Mouse (Mus musculus): ENCODE data around the gene Mgst3.

Mgst3 gene

DNA sequence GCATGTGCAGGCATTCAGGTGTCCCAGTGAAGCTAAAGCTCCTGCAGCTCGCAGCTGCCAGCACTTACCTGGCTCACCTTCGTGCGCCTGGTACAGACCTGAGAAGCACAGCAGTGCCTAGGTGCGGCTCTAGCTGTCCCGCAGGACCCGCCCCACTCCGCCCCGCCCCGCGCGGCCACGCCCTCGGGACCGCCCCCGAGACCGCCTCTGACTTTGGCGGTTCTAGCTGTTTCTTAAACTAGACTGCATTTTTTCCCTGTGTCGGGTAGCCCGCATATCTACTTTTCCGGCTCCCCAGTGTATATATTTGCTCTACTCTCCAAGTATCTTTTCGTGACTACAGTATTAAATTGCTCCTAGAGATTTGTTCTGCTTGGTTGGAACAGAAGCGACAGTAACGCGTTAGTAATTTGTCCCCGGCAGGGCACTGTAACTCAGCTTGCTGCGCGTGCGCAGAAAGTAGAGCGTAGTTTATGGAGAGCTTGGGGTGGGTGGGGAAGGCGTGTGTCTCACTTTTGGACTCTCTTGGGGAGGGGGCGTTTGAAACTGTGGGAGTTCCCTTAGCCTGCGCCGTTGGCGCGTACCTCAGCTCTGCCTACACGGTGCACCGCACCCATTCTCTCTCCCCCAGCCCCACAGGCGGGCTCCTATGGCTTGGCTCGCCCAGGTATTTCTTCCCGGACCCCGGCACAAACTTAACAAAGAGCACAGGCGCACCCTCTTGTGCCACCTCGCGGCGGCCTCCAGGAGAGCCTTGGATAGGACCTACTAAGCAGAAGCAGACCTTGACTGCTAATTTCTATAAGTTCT, at the start of gene Mgst3:
Gene Mgst3 (minus strand): TSS at position 159 of the 810 bp plus-strand sequence.
- peak; percentile 94 for DNase-seq (ENCODE audit: low read depth, low spot score)

DNA sequence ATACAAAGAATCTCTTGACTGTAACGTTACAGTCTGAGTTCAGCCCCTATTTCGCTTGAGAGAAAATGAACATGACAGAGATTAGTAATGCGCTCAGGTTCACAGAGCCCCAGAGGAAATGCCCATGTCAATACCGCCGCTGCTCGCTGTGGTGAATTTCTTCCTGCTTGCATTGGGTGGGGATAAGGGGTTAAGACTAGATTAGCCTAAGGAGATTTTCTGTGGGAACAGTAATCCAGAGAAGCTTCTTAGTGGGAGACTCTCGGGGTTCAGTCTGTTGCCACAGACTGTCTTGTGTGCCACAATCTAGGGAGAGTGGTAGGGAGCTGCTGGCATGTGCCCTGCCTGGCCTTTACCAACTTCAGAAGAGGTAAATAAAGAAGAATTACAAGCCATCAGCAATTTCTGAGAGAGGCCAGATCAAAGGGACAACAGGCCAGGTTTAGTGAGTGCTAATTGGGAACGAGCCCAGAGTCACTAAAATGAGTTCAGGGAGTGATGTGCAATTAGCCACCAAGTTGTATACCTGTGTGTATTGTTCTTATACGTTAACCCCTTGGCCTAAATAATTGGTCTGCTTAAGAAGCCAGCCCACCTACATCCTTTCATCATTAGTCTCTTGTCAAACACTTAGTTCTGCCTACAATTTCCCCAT, 44.7 kb upstream of the Mgst3 start:
- no peak for DNase-seq (ENCODE audit: low read depth, low spot score)

GRCm38 (mm10) chr1:167437091-167437490, 43.5 kb upstream of the Mgst3 start:
- no peak for DNase-seq (ENCODE audit: low read depth, low spot score)

DNA sequence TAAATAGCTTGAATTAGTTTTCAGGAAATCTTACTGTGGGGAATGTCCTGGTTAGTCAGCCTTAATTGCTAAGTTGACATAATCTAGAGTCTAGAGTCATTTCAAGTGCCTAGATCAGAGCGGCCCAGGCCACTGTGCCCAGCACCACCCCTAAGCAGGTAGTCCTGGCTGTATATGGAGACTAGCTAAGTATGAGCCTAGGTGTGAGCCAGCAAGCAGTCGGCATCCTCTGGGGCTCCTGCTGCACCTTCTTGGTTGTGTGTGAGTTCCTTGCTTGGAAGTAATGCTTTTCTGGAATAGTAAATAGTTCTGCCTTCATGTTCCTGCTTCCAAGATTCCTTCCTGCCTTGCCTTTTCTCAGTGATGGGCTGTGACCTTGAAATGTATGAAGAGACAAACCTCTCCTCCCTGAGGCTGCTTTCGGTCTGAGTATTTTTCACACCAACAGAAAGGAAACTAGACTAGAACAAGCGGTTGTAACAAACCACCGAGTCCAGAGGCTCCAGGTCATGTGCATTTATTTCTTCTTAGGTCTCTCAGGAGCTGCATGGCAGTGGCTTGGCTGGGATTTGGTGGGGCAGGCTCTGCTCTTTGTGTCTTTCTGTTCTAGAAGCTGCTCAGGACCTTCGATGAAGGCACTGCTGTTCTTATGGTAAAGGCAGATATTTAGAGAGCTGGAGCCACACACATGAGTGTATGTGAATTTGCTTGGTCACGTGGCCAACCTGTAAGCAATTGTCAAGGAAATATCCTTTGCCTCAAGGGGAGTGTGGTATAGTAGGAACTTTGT, 42.7 kb upstream of the Mgst3 start:
- no peak for DNase-seq (ENCODE audit: low read depth, low spot score)

DNA sequence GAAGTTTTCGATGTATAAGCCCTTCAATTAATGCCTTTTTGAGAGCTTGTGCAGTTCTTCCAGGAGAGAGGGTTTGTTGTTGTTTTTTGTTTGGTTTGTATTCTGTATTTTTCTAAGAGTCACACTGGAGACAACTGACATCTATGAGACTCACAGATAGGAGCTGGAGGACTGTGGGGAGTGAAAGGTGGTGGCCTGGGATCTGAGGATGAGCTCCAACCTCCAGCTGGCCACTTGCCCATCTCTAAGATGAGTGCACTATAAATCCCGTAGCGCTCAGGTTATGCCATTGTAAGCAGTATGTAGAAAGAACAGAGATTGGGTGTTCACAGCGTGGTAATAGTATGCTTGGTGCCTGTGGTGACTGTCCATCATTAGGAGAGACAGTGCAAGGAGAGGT, 41.3 kb upstream of the Mgst3 start:
- no peak for DNase-seq (ENCODE audit: low read depth, low spot score)

GRCm38 (mm10) chr1:167430976-167431676, 37.5 kb upstream of the Mgst3 start:
- DNase-seq (ENCODE audit: low read depth, low spot score) = no peak

DNA sequence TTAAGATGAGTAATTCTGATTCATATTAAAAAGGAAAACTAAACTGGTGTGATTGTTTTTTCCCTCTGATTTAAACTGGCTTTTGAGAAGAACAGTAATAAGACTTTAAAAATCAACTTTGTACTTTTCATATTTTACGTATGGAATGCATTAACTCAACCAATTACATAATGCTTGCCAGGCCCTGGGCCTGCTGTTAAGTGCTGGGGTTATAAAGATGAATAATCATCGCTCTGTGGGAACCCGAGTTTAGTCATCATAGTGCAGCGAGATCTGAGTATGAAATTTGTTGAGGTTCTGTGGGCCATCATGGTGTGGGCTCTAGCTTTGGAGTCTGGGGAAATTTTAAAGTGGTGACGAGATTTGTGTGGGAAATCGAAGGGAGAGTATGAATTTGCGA, 33.0 kb upstream of the Mgst3 start:
- DNase-seq (ENCODE audit: low read depth, low spot score) = no peak

GRCm38 (mm10) chr1:167425572-167425971, 31.9 kb upstream of the Mgst3 start:
- DNase-seq (ENCODE audit: low read depth, low spot score) = no peak

DNA sequence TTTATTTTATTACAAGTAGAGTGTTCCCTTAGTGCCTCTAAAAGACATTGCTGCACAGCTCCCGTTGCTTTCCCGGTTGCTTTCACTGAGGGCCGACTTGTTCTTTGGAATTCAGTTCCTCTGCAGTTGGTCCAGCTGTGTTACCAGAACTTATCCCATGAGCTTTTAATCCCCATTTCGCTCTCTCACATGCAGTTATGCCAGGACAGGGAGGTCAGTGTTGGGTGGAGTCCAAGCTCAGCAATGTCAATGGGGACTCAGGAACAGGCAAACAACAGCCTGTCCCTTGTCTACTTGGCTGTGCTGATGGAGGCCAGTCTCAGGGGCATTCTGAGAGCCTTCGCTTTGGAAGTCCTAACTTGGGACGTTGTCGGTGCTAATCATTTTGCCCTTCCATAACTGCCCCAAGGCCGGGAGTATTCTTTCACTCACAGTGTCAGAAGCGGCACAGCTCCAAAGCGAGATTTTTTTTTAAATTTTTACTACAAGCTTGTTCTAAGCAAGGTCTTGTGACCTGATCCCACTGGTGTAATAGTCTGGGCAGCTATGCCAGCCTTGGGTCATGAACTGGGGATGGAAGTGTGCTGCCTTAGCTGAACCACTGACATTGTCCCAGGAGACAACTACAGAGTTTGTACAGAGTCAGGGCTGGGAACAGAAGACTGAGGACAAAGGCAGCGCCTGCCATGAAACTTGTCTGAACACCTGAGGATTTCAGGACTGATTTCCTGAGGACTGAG, 29.0 kb upstream of the Mgst3 start:
- no peak for DNase-seq (ENCODE audit: low read depth, low spot score)

DNA sequence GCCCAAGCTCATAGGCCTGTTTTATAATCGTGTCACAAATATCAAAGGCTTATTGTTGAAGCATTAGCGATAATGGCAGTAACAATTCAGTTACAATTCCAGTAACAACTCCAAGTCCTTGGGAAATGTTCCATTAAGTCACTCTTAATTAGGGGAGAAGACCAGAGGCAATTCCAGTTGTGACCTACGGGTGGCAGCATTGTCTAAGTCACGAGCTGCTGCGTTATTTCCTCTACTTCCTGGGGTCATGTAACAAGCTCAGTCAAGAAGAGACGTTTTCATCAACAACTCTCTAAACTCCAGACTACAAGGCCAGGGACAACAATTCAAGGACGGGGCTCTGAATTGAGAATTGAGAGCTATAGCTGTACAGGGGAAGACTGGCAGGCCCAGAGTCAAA, 21.2 kb upstream of the Mgst3 start:
- peak; percentile 64 for DNase-seq (ENCODE audit: low read depth, low spot score)

DNA sequence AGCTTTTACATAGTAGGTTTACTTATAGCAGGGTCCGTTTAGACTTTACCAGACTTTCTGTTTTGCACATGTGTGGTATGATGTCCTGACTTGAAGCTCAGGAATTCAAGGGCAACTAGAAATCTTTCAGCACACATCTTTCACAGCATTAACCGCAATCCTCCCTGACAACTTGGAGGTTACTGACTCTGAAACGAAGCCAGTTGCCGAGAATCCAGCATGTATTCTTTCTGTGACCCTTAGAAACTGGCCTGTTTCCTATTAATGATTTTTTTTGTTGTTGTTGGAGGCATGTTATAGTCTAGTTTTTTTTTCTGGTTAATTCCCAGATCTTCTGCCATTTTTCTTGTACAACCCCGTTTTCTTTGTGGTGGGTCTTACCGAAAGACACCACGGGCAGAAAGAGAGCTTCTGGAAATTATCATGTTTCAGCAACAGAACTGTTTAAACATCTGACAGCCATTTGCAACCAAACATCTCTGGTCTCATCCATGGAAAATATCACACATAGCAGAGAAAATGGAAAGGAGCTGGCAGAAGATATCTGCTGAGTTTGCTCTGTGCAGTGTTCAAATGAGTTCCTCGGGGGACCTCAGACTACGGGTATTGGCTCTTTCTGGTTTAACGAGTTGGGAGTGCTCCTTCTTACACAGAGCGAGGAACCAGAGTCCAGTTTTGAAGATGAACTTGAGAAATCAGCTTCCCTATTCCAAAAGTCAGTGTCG, 18.5 kb upstream of the Mgst3 start:
- no peak for DNase-seq (ENCODE audit: low read depth, low spot score)

DNA sequence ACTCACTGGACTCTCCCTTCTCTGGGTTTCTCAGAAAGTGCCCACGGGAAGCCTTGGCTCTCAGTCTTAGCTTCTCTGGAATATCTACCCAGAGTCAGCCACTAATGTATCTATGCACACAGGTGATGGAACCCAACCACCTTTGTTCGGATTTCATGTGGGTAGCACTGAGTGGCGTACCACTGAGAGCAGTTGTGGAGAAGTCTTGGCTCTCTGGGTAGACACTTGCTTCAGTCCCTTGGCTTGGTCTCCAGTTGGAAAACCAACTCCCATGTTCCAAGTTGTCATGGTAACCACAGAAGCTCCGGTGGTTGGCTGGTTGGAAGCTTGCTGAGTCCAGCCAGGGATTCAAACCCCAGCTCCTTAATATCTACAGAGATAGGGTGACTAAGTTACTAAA, 16.0 kb upstream of the Mgst3 start:
- no peak for DNase-seq (ENCODE audit: low read depth, low spot score)

GRCm38 (mm10) chr1:167405237-167405636, 11.6 kb upstream of the Mgst3 start:
- DNase-seq (ENCODE audit: low read depth, low spot score) = no peak

DNA sequence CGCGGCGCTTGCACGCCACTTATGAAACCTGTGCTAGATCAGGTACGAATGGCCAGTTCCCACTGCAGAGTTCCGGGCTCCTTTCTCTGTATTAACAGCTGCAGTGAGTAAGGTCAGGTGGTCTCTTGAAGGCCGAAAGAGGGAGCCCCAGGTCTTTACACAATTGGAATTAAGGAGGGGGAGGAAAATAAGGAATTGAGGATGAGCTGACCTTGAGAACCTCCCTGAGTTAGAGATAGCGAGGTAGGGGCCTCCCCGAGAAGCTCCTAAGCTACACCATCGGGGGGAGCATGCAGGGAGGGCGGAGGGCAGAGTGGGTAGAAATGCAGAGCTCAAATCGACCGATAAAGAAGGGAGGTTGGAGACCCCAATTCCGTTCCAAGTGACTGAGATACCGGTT, 360 bp downstream of the Mgst3 start:
- DNase-seq (ENCODE audit: low read depth, low spot score) = peak; percentile 14

GRCm38 (mm10) chr1:167392687-167393086, 954 bp downstream of the Mgst3 start:
- DNase-seq (ENCODE audit: low read depth, low spot score) = no peak

- no peak for DNase-seq (ENCODE audit: low read depth, low spot score)
Measured at GRCm38 (mm10) chr1:167392031-167392640, 1.5 kb downstream of the Mgst3 start.

GRCm38 (mm10) chr1:167391241-167391640, 2.4 kb downstream of the Mgst3 start:
- no peak for DNase-seq (ENCODE audit: low read depth, low spot score)

GRCm38 (mm10) chr1:167390381-167390780, 3.3 kb downstream of the Mgst3 start:
- DNase-seq (ENCODE audit: low read depth, low spot score) = no peak

GRCm38 (mm10) chr1:167389584-167389983, 4.1 kb downstream of the Mgst3 start:
- no peak for DNase-seq (ENCODE audit: low read depth, low spot score)

- no peak for DNase-seq (ENCODE audit: low read depth, low spot score)
Measured at GRCm38 (mm10) chr1:167388571-167388970, 5.1 kb downstream of the Mgst3 start.
